Mouse (Mus musculus) MEL (cell line): ENCODE results near the gene Mrgprg. TPM values are rescaled to one million over a fixed set of nuclear protein-coding genes. Genes with fewer than 3 reads are reported as not detected.
A peak's percentile ranks its signal among the peaks of the same experiment; 100 is the strongest.

ENCODE experiments used
- DNase-seq: peaks from one replicate; pipeline ENCODE4 v3.0.0; 2011; ENCODE audit warnings: low read depth, low spot score
- H3K27ac ChIP-seq: 2 replicates; pipeline ENCODE4 v1.5.1; 2012; ENCODE audit warnings: low read depth, mild to moderate bottlenecking, control low read depth, low read length, moderate library complexity; ENCODE audit not compliant: control insufficient read depth
- H3K27me3 ChIP-seq, 2 experiments: fragments of 150-350 bp in 1 of 2; sonication (generic) in 1 of 2; 2 replicates each; pipeline ENCODE4 v1.6.1; 2012; ENCODE audit warnings: low read length in 2 of 2, mild to moderate bottlenecking in 2 of 2, improper control_type of control experiment in 1 of 2, moderate library complexity in 1 of 2; ENCODE audit not compliant: insufficient read depth in 2 of 2, control insufficient read depth in 1 of 2
- H3K36me3 ChIP-seq, 2 experiments: 2 replicates each; pipeline ENCODE4 v1.6.1; 2012 to 2014; ENCODE audit warnings: low read length in 2 of 2, improper control_type of control experiment in 1 of 2, inconsistent platforms in 1 of 2, mild to moderate bottlenecking in 1 of 2; ENCODE audit not compliant: insufficient read depth in 2 of 2, control insufficient read depth in 1 of 2
- H3K4me1 ChIP-seq, 2 experiments: fragments of 150-350 bp in 1 of 2; sonication (generic) in 1 of 2; 2 replicates each; pipeline ENCODE4 v1.6.1; 2012; ENCODE audit warnings: low read length in 2 of 2, improper control_type of control experiment in 1 of 2, mild to moderate bottlenecking in 1 of 2; ENCODE audit not compliant: insufficient read depth in 2 of 2, control insufficient read depth in 1 of 2
- H3K4me3 ChIP-seq, 2 experiments: fragments of 150-350 bp in 1 of 2; sonication (generic) in 1 of 2; 2 replicates each; pipeline ENCODE4 v1.5.1; 2012; ENCODE audit warnings: low read depth in 2 of 2, low read length in 2 of 2, mild to moderate bottlenecking in 2 of 2, moderate library complexity in 2 of 2, control low read depth in 1 of 2, improper control_type of control experiment in 1 of 2; ENCODE audit not compliant: control insufficient read depth in 1 of 2, insufficient read depth in 1 of 2
- H3K79me2 ChIP-seq: 2 replicates; pipeline ENCODE4 v1.6.1; 2012; ENCODE audit warnings: mild to moderate bottlenecking, low read length, moderate library complexity; ENCODE audit not compliant: control insufficient read depth, poor library complexity, insufficient read depth
- H3K9ac ChIP-seq: 2 replicates; pipeline ENCODE4 v1.6.1; 2012; ENCODE audit warnings: low read depth, mild to moderate bottlenecking, control low read depth, low read length, moderate library complexity; ENCODE audit not compliant: control insufficient read depth, poor library complexity, severe bottlenecking
- H3K9me3 ChIP-seq: fragments of 150-350 bp; sonication (generic); replicated peaks from 2 replicates; pipeline ENCODE4 v1.6.1; 2012; ENCODE audit warnings: mild to moderate bottlenecking, low read length, improper control_type of control experiment, moderate library complexity; ENCODE audit not compliant: insufficient read depth
- E2F4 ChIP-seq: IDR thresholded peaks from 2 replicates; pipeline ENCODE4 v1.6.1; 2011; ENCODE audit warnings: low read depth, low read length, improper control_type of control experiment, borderline replicate concordance
- EP300 ChIP-seq, 2 experiments: IDR thresholded peaks; 2 replicates each; pipeline ENCODE4 v1.6.1; 2011; ENCODE audit warnings: improper control_type of control experiment in 2 of 2, low read length in 2 of 2, low read depth in 1 of 2, mild to moderate bottlenecking in 1 of 2
- ETS1 ChIP-seq: IDR thresholded peaks from 2 replicates; pipeline ENCODE4 v1.6.1; 2012; ENCODE audit warnings: low read depth, mild to moderate bottlenecking, inconsistent platforms, low read length, improper control_type of control experiment, moderate library complexity
- KAT2A ChIP-seq: conservative IDR thresholded peaks from 2 replicates; pipeline ENCODE4 v1.6.1; 2012; ENCODE audit warnings: low read depth, low read length, improper control_type of control experiment, inconsistent platforms
- MAFK ChIP-seq: IDR thresholded peaks from 2 replicates; pipeline ENCODE4 v1.6.1; 2011; ENCODE audit warnings: low read depth, mild to moderate bottlenecking, low read length, improper control_type of control experiment, borderline replicate concordance
- MXI1 ChIP-seq: IDR thresholded peaks from 2 replicates; pipeline ENCODE4 v1.6.1; 2011; ENCODE audit warnings: mild to moderate bottlenecking, low read depth, low read length, improper control_type of control experiment
- MYC ChIP-seq: IDR thresholded peaks from 2 replicates; pipeline ENCODE4 v1.6.1; 2011; ENCODE audit warnings: low read depth, mild to moderate bottlenecking, low read length, improper control_type of control experiment, moderate library complexity
- NELFE ChIP-seq: IDR thresholded peaks from 2 replicates; pipeline ENCODE4 v1.6.1; 2011; ENCODE audit warnings: low read depth, low read length, improper control_type of control experiment
- POLR2A ChIP-seq, 2 experiments: IDR thresholded peaks; 2 replicates each; pipeline ENCODE4 v1.6.1; 2011 to 2012; ENCODE audit warnings: low read length in 2 of 2, mild to moderate bottlenecking in 2 of 2, control low read depth in 1 of 2, improper control_type of control experiment in 1 of 2, low read depth in 1 of 2, moderate library complexity in 1 of 2; ENCODE audit not compliant: control insufficient read depth in 1 of 2, insufficient read depth in 1 of 2, poor library complexity in 1 of 2
- RAD21 ChIP-seq: IDR thresholded peaks from 2 replicates; pipeline ENCODE4 v1.6.1; 2011; ENCODE audit warnings: mild to moderate bottlenecking, low read depth, low read length, improper control_type of control experiment
- RCOR1 ChIP-seq: IDR thresholded peaks from 2 replicates; pipeline ENCODE4 v1.6.1; 2012; ENCODE audit warnings: low read depth, mild to moderate bottlenecking, inconsistent platforms, low read length, improper control_type of control experiment
- SIN3A ChIP-seq: IDR thresholded peaks from 2 replicates; pipeline ENCODE4 v1.6.1; 2012; ENCODE audit warnings: low read length, improper control_type of control experiment, inconsistent platforms
- SMC3 ChIP-seq: IDR thresholded peaks from 2 replicates; pipeline ENCODE4 v1.6.1; 2011; ENCODE audit warnings: low read depth, low read length, improper control_type of control experiment
- TBP ChIP-seq: IDR thresholded peaks from 2 replicates; pipeline ENCODE4 v1.8.0; 2011; ENCODE audit warnings: low read depth, low read length, improper control_type of control experiment
- UBTF ChIP-seq: IDR thresholded peaks from 2 replicates; pipeline ENCODE4 v1.6.1; 2012; ENCODE audit warnings: low read depth, mild to moderate bottlenecking, inconsistent platforms, low read length, improper control_type of control experiment, moderate library complexity, borderline replicate concordance; ENCODE audit not compliant: insufficient read depth
- USF1 ChIP-seq: IDR thresholded peaks from 2 replicates; pipeline ENCODE4 v1.6.1; 2014; ENCODE audit warnings: low read depth, mild to moderate bottlenecking, inconsistent platforms, low read length, improper control_type of control experiment, moderate library complexity
- USF2 ChIP-seq, 2 experiments: IDR thresholded peaks; 2 replicates each; pipeline ENCODE4 v1.6.1; 2011 to 2012; ENCODE audit warnings: improper control_type of control experiment in 2 of 2, low read length in 2 of 2, borderline replicate concordance in 1 of 2, inconsistent platforms in 1 of 2, low read depth in 1 of 2, mild to moderate bottlenecking in 1 of 2; ENCODE audit not compliant: insufficient read depth in 1 of 2
- polyA plus RNA-seq, 2 experiments: library from polyadenylated mRNA; stranded (reverse) in 1 of 2; unstranded in 1 of 2; fragments of >175 nt in 1 of 2; fragments of >200 nt in 1 of 2; gene quantifications; 2 replicates each; pipeline versions ENCODE4 v1.2.1 to v1.2.4; 2012; ENCODE audit warnings: low replicate concordance in 2 of 2, low read depth in 1 of 2; ENCODE audit not compliant: insufficient read length in 2 of 2, insufficient read depth in 1 of 2, missing spikeins in 1 of 2
- total RNA-seq: library from RNA; depleted of rRNA; stranded (reverse); fragments of 300-350 nt; gene quantifications from 2 replicates; pipeline ENCODE4 v1.2.3, GENCODE M21; 2012

The Mrgprg gene
- total and polyA plus RNA-seq, 3 experiments: not detected

DNA sequence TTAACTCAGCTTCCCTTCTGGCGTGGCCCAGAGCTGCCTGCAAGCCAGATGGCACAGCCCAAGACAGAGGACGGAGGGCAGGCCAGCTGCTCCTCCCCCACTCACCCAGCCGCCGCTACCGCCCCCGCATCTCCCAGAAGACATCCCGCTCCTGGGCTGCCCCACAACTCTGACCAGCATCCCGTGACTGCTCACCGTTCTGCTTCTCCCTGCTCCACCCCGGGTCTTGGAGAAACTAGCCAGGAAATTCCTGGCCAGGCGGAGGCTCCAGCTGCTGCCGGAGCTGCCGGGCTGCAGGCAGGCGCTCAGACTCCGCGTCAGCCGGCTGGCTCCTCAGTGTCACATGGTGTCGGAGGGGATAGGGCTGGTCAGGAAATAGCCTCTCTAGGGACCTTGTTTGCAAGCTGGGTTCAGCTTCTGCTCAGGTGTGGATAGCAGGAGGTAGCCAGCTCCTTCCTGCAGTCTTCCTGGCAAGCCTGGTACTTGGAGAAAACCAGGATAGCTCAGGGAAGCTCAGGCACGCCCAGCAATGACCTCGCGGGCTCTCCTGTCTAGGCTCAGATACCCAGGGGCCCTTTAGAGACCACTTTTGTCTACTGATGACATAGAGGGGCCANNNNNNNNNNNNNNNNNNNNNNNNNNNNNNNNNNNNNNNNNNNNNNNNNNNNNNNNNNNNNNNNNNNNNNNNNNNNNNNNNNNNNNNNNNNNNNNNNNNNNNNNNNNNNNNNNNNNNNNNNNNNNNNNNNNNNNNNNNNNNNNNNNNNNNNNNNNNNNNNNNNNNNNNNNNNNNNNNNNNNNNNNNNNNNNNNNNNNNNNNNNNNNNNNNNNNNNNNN, 17.4 kb upstream of the Mrgprg start, which contains the start of gene Mrgpre (continued):
- TF ChIP-seq MXI1: no peak

DNA sequence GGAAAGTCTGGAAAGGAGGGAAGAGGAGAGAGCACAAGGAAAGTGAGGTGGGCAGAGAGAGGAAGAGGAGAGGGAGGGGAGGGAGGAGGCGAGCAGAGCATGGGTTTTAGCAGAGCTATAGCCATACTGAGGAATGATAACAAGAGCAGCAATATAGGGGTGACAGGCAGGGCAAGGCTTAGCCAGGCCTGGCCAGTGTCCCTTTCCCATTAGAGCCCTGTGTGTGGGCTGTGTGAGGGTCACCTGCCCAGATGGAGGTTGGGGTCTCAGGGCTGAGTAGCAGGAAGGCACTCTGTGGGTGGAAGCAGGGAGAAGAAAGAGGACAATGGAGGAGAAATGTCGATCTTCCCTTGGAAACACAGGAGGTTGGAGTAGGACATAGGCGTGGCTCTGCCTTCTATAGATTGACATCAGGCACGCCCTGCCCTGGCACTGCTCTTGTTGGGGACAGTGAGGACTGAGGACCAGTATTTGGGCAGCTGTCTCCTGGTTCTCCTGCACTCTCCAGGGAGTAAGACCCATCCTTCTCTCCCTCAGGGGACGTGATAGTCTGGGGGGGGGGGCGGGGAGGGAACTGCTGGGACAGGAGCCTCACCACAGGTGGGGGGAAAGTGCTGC, 16.7 kb upstream of the Mrgprg start:
- TF ChIP-seq MYC (no peak), E2F4 (no peak), ETS1 (no peak), NELFE (no peak), UBTF (no peak)
- TF ChIP-seq, all 39 proteins: peak for 0
- Histone ChIP-seq H3K36me3 (no peaks in the 10 kb centered on the region; a peak in 2 of 4 replicates), H3K79me2 (no peaks in the 10 kb centered on the region), H3K27me3 (no peaks in the 10 kb centered on the region), H3K4me3 (peak overlapping the region; percentile 53 to 78; a peak in 3 of 4 replicates), H3K4me1 (peaks cover 2 to 16% of the 10 kb centered on the region in 2 experiments), H3K9ac (peak overlapping the region; percentile 65; the same call in 1 of the 2 replicates), H3K27ac (no peak overlapping the region), H3K9me3 (no peaks in the 10 kb centered on the region)
- DNase-seq: peak; percentile 32

DNA sequence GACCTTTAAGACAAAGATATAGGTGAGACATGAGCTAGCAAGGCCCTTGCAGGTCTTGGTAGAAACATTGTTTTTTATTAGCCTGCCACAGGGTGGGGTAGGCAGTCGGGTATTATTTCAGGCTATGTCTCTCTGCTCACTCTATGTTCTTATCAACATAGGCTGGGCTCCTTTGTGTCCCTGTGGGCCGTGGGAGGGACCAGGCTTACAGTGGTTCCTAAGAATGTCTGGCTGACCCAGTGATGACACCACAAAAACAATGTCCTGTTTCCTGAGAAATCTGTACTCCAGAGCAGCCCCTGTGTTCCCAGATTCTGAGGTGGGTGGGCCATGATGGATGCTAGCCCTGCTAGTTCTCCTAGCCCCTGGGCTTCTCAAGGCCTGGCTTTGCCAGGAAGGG, 10.6 kb upstream of the Mrgprg start:
- Histone ChIP-seq H3K79me2 (no peaks in the 10 kb centered on the region), H3K27ac (no peak overlapping the region), H3K9ac (no peak overlapping the region), H3K9me3 (no peaks in the 10 kb centered on the region), H3K36me3 (no peaks in the 10 kb centered on the region), H3K4me3 (no peak overlapping the region), H3K27me3 (peaks cover 0 to 2% of the 10 kb centered on the region in 2 experiments; a peak in 1 of 4 replicates), H3K4me1 (no peaks in the 10 kb centered on the region)
- no peak for TF ChIP-seq MAFK
- no peak for TF ChIP-seq USF1
- TF ChIP-seq ETS1: no peak
- no peak for TF ChIP-seq RAD21
- no peak for TF ChIP-seq POLR2A (IDR thresholded peaks at IDR 0.05; ENCODE audit: control insufficient read depth in 1 of 2, insufficient read depth in 1 of 2, low read depth in 1 of 2, low read length in 2 of 2, poor library complexity in 1 of 2)
- no peak for TF ChIP-seq TBP
- TF ChIP-seq MXI1: no peak
- TF ChIP-seq UBTF: no peak
- TF ChIP-seq EP300 (IDR thresholded peaks at IDR 0.05; ENCODE audit: low read depth in 1 of 2, low read length in 2 of 2): no peak
- no peak for TF ChIP-seq SMC3
- TF ChIP-seq KAT2A: no peak
- no peak for TF ChIP-seq SIN3A
- TF ChIP-seq RCOR1: no peak
- no peak for TF ChIP-seq USF2 (IDR thresholded peaks at IDR 0.05; ENCODE audit: borderline replicate concordance in 1 of 2, insufficient read depth in 1 of 2, low read depth in 1 of 2, low read length in 2 of 2)
- TF ChIP-seq NELFE: no peak
- DNase-seq: no peak
